Mouse (Mus musculus) stomach, postnatal 0 days (tissue): Measurements from ENCODE around the gene Grap2.

Source experiments
- CTCF ChIP-seq: IDR thresholded peaks from 2 replicates; pipeline ENCODE4 v1.5.1; 2016; ENCODE audit warnings: antibody characterized with exemption, low read depth, mild to moderate bottlenecking, moderate library complexity
- EP300 ChIP-seq: optimal IDR thresholded peaks from 2 replicates; pipeline ENCODE3; 2016; ENCODE audit warnings: antibody characterized with exemption

GRCm38 (mm10) chr15:80620371-80620770, 48.0 kb downstream of the Grap2 start:
- TF ChIP-seq CTCF (no peak), EP300 (no peak)
